Mouse (Mus musculus): ENCODE measurements around the gene 4930467E23Rik. TPM values are rescaled to one million over a fixed set of nuclear protein-coding genes. Genes with fewer than 3 reads are reported as not detected.

4930467E23Rik gene
- polyA plus RNA-seq, 1 experiment from 2014 or later = not detected

Other genes starting within 250 kb of the 4930467E23Rik start
- gene Defb7, start 234.5 kb upstream of the 4930467E23Rik start, polyA plus RNA-seq (2015; fragmentation: Nextera tagmentation; extraction: Ambion mirVana) = not detected in 2 replicates
- gene Gm31371, start 173.8 kb downstream of the 4930467E23Rik start, polyA plus RNA-seq (2015; fragmentation: Nextera tagmentation; extraction: Ambion mirVana) = not detected in 2 replicates